Mouse (Mus musculus) intestine, embryonic 16.5 days (tissue): ENCODE data around the gene Gm9903. TPM values are rescaled to one million over a fixed set of nuclear protein-coding genes. Genes with fewer than 3 reads are reported as not detected.

Experiments used
- ATAC-seq: fragments of 200-750 bp; cut with Nextera tagmentation; 2 replicates; pipeline ENCODE4 v1.8.0; 2017; ENCODE audit warnings: moderate TSS enrichment, moderate library complexity
- H3K27ac ChIP-seq: fragments of 300-500 bp; sonication (generic); 2 replicates; pipeline ENCODE4 v1.5.1; 2014; ENCODE audit warnings: mild to moderate bottlenecking, low read length
- H3K27me3 ChIP-seq: fragments of 300-500 bp; sonication (generic); replicated peaks from 2 replicates; pipeline ENCODE4 v1.6.1; 2014; ENCODE audit warnings: low read length, control low read depth, mixed read lengths; ENCODE audit not compliant: control insufficient read depth, insufficient read depth
- H3K36me3 ChIP-seq: fragments of 300-500 bp; sonication (generic); 2 replicates; pipeline ENCODE4 v1.6.1; 2014; ENCODE audit warnings: low read length, control low read depth; ENCODE audit not compliant: control insufficient read depth, insufficient read depth
- H3K4me1 ChIP-seq: fragments of 300-500 bp; sonication (generic); 2 replicates; pipeline ENCODE4 v1.6.1; 2014; ENCODE audit warnings: low read length, control low read depth, mixed read lengths; ENCODE audit not compliant: control insufficient read depth, insufficient read depth
- H3K4me2 ChIP-seq: fragments of 300-500 bp; sonication (generic); 2 replicates; pipeline ENCODE4 v1.6.1; 2014; ENCODE audit warnings: low read depth, low read length, control low read depth
- H3K4me3 ChIP-seq: fragments of 300-500 bp; sonication (generic); 2 replicates; pipeline ENCODE4 v1.5.1; 2014; ENCODE audit warnings: mild to moderate bottlenecking, low read length
- H3K9ac ChIP-seq: fragments of 300-500 bp; sonication (generic); 2 replicates; pipeline ENCODE4 v1.6.1; 2014; ENCODE audit warnings: low read depth, low read length
- H3K9me3 ChIP-seq: fragments of 300-500 bp; sonication (generic); 2 replicates; pipeline ENCODE4 v1.6.1; 2016; ENCODE audit warnings: low read length, control low read depth; ENCODE audit not compliant: control insufficient read depth
- WGBS: fragments of 180-500 bp; shearing (Covaris S2); extraction: QIAGEN DNeasy Blood & Tissue Kit; methylation state at CpG from one replicate; pipeline ENCODE4 v1.1.7; 2014; 5-methylcytosine and 5-hydroxymethylcytosine counted together
- polyA plus RNA-seq: library from polyadenylated mRNA; unstranded; fragments of >200 nt; fragmentation: Nextera tagmentation; extraction: Ambion mirVana; gene quantifications from 2 replicates; pipeline ENCODE4 v1.2.1, GENCODE M21; 2015

Gene Gm9903
- polyA plus RNA-seq, 1 experiment from 2014 or later, result 0.15 TPM

- Histone ChIP-seq H3K4me2 (no peak overlapping the region), H3K4me1 (peaks cover 38% of the 10 kb centered on the region), H3K9me3 (no peaks in the 10 kb centered on the region), H3K4me3 (no peak overlapping the region), H3K36me3 (peaks cover 7% of the 10 kb centered on the region), H3K9ac (peak overlapping the region; percentile 36; the same call in 1 of the 2 replicates), H3K27ac (no peak overlapping the region), H3K27me3 (no peaks in the 10 kb centered on the region)
- ATAC-seq, result no peak
- 93% methylated on average over 10 of the region's 10 CpGs for WGBS
These were observed 25.6 kb downstream of the Gm9903 start for GRCm38 (mm10) chr5:33655251-33655840.

GRCm38 (mm10) chr5:33656739-33657138 is 27.0 kb downstream of the Gm9903 start:
- H3K4me1 ChIP-seq, result peaks cover 30% of the 10 kb centered on the region
- H3K36me3 ChIP-seq, result peaks cover 11% of the 10 kb centered on the region
- H3K27ac ChIP-seq, result peak overlapping the region; percentile 84
- H3K27me3 ChIP-seq, result no peaks in the 10 kb centered on the region
- peak overlapping the region; percentile 79 for H3K4me2 ChIP-seq
- no peaks in the 10 kb centered on the region for H3K9me3 ChIP-seq
- ATAC-seq, result no peak
- H3K4me3 ChIP-seq, result peak overlapping the region; percentile 79
- peak overlapping the region; percentile 76 for H3K9ac ChIP-seq
- WGBS, result 33% methylated on average over 1 of the region's 1 CpGs

DNA sequence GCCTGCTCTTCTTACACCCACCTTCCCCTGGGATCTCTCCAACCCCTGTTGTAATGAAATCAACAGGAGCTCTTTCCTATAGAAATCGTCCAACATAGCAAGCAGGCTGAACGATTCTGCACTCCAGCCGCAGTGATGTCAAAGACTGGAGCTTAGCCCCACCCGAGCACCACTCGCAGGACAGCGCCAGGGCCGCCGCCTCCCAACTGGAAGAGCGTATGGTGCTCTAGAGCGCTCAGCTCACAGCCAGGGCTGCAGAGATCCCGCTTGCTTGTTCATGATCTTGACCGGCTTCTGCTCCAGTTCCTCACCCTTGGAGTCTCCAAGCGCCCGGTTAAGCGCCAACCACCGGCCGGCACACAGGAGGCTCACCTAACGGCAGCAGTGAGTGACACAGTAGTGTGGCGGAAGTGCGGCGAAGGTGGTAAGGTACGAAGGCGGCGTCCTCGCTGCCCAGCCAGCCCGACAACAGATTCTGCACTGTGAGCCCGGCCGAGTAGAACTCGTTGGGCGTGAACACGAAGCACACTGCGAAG is 27.6 kb downstream of the Gm9903 start:
- ATAC-seq, result peak; percentile 60
- Histone ChIP-seq H3K9ac (peak overlapping the region; percentile 76), H3K36me3 (peaks cover 11% of the 10 kb centered on the region), H3K4me3 (peak overlapping the region; percentile 79), H3K4me2 (peak overlapping the region; percentile 79), H3K27me3 (no peaks in the 10 kb centered on the region), H3K27ac (peak overlapping the region; percentile 84), H3K9me3 (no peaks in the 10 kb centered on the region), H3K4me1 (peaks cover 30% of the 10 kb centered on the region)
- WGBS, result under 1% methylated on average over 32 of the region's 32 CpGs

DNA sequence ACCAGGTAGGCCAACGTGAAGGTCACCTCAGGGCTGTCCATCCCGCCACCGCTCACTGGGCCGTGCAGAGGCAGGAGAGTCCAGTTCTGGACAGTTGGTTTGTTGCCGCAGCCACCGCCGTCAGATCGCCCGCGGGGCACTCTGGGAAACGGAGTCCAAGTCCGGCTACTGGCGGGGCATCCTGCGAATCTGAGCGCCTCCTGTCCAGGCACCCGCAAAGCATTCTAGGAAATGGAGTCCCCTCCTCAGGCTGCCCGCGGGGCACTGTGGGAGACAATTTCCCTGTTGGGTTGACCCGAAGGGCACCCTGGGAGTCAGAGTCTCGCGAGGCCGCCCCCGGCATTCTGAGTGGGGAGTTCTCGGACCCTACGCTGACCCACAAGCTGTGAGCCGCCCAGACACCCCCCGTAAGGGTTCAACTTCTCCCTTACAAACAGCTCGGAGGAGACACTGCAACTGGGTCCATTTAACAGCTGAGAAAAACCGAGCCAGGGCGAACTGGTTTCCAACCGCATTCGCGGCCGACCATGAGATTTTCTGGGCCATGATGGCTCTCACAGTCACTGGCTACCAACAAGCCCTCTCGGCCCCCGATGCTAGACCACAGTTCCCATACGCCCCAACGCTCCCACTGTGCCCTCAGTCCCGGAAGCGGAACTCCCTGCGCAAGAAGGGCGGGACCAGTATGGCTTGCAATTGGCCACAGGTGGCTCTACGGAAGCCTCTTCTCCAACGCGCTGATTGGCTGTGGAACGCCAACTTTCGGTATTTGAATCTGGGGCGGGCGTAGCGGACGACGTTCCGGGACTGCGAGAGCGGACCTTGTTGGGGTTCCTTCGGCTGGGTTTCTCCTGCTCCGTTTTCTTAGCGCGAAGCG is 28.3 kb downstream of the Gm9903 start, which contains the start of the genes Tacc3 and Tmem129:
Gene Tacc3 (plus strand): TSS at position 342 of the 877 bp plus-strand sequence.
Gene Tmem129 (minus strand): TSS at position 630 of the 877 bp plus-strand sequence.
- under 1% methylated on average over 60 of the region's 60 CpGs for WGBS

DNA sequence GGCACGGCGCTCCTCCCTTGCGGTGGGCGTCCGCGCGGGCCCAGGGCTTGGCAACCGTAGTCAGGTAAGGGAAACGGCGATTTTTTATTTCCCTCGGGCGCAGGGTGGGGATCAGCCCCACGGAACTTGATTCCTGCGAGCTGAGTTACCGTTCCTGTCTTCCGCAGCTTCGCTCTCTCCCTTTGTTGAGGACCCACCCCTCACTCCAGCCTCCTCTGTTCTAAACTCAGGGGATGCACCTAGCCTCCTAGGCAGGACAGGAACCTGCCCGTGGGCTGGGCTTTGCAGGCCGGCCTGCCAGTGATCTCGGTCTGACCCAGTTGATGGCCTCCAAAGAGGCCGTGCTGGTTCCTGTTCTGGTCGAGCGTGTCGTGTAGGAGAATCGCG is 28.9 kb downstream of the Gm9903 start:
- peak; percentile 1; the same call in 1 of the 2 replicates for ATAC-seq
- H3K9me3 ChIP-seq, result no peaks in the 10 kb centered on the region
- H3K4me3 ChIP-seq, result peak overlapping the region; percentile 79
- 0% methylated on average over 26 of the region's 26 CpGs for WGBS
- no peaks in the 10 kb centered on the region for H3K27me3 ChIP-seq
- H3K4me1 ChIP-seq, result peaks cover 27% of the 10 kb centered on the region
- H3K36me3 ChIP-seq, result peaks cover 11% of the 10 kb centered on the region
- peak overlapping the region; percentile 88 for H3K9ac ChIP-seq
- H3K4me2 ChIP-seq, result peak overlapping the region; percentile 65
- peak overlapping the region; percentile 59 for H3K27ac ChIP-seq

More for the DNA sequence above, 28.3 kb downstream of the Gm9903 start, which contains the start of the genes Tacc3 and Tmem129:
- H3K9ac ChIP-seq, result peak within 1 kb of the TSS; percentile 88
- no peaks in the 10 kb centered on the region for H3K9me3 ChIP-seq
- peak; percentile 97 for ATAC-seq
- peak within 1 kb of the TSS; percentile 79 for H3K4me3 ChIP-seq
- peaks cover 11% of the 10 kb centered on the region for H3K36me3 ChIP-seq
- peak within 1 kb of the TSS; percentile 79 for H3K4me2 ChIP-seq
- peaks cover 27% of the 10 kb centered on the region for H3K4me1 ChIP-seq
- H3K27ac ChIP-seq, result peak within 1 kb of the TSS; percentile 98
- H3K27me3 ChIP-seq, result no peaks in the 10 kb centered on the region

DNA sequence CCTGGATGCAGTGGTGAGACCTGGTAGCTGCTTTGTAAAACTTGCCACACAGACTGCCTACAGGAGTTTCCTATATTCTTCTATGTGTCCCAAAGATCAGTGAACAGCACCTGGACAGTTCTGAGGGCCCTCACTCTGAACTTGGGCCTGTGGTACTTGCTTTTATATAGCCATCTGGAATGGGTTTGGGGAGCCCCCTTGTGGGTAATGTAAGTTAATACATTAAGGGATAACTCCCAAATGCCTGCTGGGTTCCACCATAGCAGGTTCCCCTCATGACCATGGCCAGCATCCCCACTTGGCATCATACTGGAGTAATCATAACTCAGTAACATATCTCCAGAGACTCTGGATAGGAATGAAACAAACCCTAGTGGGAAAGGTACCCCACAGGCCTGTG is 38.5 kb downstream of the Gm9903 start:
- no peaks in the 10 kb centered on the region for H3K27me3 ChIP-seq
- no peak overlapping the region for H3K4me2 ChIP-seq
- peaks cover 11% of the 10 kb centered on the region for H3K36me3 ChIP-seq
- no peak overlapping the region for H3K9ac ChIP-seq
- H3K27ac ChIP-seq, result no peak overlapping the region
- no peaks in the 10 kb centered on the region for H3K4me1 ChIP-seq
- no peak for ATAC-seq
- no peak overlapping the region for H3K4me3 ChIP-seq
- H3K9me3 ChIP-seq, result no peaks in the 10 kb centered on the region

DNA sequence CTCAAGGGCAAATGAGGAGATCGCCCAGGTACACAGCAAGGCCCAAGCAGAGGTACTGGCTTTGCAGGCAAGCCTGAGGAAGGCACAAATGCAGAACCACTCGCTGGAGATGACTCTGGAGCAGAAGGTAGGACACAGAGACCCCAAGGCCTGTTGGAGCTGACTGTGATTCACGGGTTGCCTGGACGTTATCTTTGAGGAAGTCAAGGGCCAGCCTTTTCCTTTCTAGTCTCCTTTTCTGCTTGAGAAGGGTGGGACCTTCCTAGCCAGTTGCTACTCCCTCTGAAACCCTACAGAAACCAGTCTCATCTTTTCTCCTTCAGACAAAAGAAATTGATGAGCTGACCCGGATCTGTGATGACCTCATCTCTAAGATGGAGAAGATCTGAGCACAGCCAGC is 41.9 kb downstream of the Gm9903 start:
- Histone ChIP-seq H3K4me1 (no peaks in the 10 kb centered on the region), H3K4me3 (no peak overlapping the region), H3K36me3 (peaks cover 5% of the 10 kb centered on the region), H3K9me3 (no peaks in the 10 kb centered on the region), H3K4me2 (no peak overlapping the region), H3K27ac (no peak overlapping the region), H3K9ac (no peak overlapping the region), H3K27me3 (no peaks in the 10 kb centered on the region)
- no peak for ATAC-seq
- WGBS, result 77% methylated on average over 5 of the region's 5 CpGs

DNA sequence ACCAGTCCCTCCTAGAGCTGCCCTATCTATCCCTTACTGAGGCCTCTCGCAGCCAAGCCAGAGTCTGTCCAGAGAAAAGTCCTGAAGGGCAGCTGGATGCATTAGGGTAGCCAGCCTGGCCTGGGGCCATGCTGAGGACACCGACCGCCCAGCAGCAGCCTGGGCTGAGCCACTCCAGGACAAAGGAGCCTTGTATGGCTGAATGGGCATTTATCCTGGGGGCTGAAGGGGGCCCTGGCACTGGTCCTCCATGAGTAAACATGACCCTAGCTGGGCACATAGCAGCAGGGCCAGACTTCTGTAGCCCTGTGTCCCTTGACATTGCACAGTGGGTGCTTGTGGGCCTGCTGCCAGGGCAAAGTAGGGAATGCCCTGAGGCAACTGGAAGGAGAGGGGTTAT is 44.7 kb downstream of the Gm9903 start:
- H3K9ac ChIP-seq, result no peak overlapping the region
- ATAC-seq, result peak; percentile 55
- no peaks in the 10 kb centered on the region for H3K4me1 ChIP-seq
- no peak overlapping the region for H3K4me2 ChIP-seq
- no peak overlapping the region for H3K27ac ChIP-seq
- WGBS, result 81% methylated on average over 3 of the region's 3 CpGs
- no peak overlapping the region for H3K4me3 ChIP-seq
- no peaks in the 10 kb centered on the region; the same call in 1 of the 2 replicates for H3K36me3 ChIP-seq
- no peaks in the 10 kb centered on the region for H3K9me3 ChIP-seq
- no peaks in the 10 kb centered on the region for H3K27me3 ChIP-seq

- ATAC-seq, result 0 out of 2 replicates have a peak, but pooled peaks have one; percentile 34
- Histone ChIP-seq H3K9ac (no peak overlapping the region), H3K27ac (no peak overlapping the region), H3K4me2 (no peak overlapping the region), H3K27me3 (no peaks in the 10 kb centered on the region), H3K9me3 (no peaks in the 10 kb centered on the region), H3K4me1 (no peaks in the 10 kb centered on the region), H3K4me3 (no peak overlapping the region), H3K36me3 (no peaks in the 10 kb centered on the region)
- 0% methylated on average over 1 of the region's 1 CpGs for WGBS
These were observed 46.2 kb downstream of the Gm9903 start for GRCm38 (mm10) chr5:33675964-33676363.
